Mouse (Mus musculus) embryonic facial prominence, embryonic 13.5 days (tissue): Measurements from ENCODE around the gene Cdc42ep1. TPM values are rescaled to one million over a fixed set of nuclear protein-coding genes. Genes with fewer than 3 reads are reported as not detected.
A peak's percentile ranks its signal among the peaks of the same experiment; 100 is the strongest.

Experiments used
- ATAC-seq: fragments of 200-750 bp; cut with Nextera tagmentation; 2 replicates; pipeline ENCODE4 v1.8.0; 2017; ENCODE audit warnings: low read depth; ENCODE audit not compliant: insufficient number of reproducible peaks, insufficient read depth, low FRiP score, low TSS enrichment
- H3K27ac ChIP-seq: fragments of 300-500 bp; sonication (generic); 2 replicates; pipeline ENCODE4 v1.5.1; 2015; ENCODE audit warnings: moderate library complexity, mild to moderate bottlenecking, inconsistent platforms
- H3K27me3 ChIP-seq: fragments of 300-500 bp; sonication (generic); 2 replicates; pipeline ENCODE4 v1.6.1; 2015; ENCODE audit warnings: mild to moderate bottlenecking, inconsistent platforms
- H3K36me3 ChIP-seq: fragments of 300-500 bp; sonication (generic); 2 replicates; pipeline ENCODE4 v1.6.1; 2015; ENCODE audit warnings: mild to moderate bottlenecking, inconsistent platforms
- H3K4me1 ChIP-seq: fragments of 300-500 bp; sonication (generic); 2 replicates; pipeline ENCODE4 v1.6.1; 2015; ENCODE audit warnings: inconsistent platforms
- H3K4me2 ChIP-seq: fragments of 300-500 bp; sonication (generic); 2 replicates; pipeline ENCODE4 v1.6.1; 2015; ENCODE audit warnings: moderate library complexity, mild to moderate bottlenecking, inconsistent platforms
- H3K4me3 ChIP-seq: fragments of 300-500 bp; sonication (generic); 2 replicates; pipeline ENCODE4 v1.5.1; 2015; ENCODE audit warnings: mild to moderate bottlenecking, inconsistent platforms
- H3K9ac ChIP-seq: fragments of 300-500 bp; sonication (generic); 2 replicates; pipeline ENCODE4 v1.6.1; 2015; ENCODE audit warnings: mild to moderate bottlenecking, inconsistent platforms
- H3K9me3 ChIP-seq: fragments of 300-500 bp; sonication (generic); 2 replicates; pipeline ENCODE4 v1.6.1; 2016; ENCODE audit warnings: inconsistent platforms
- WGBS: fragments of 180-500 bp; shearing (Covaris S2); methylation state at CpG from one replicate; pipeline ENCODE4 v1.1.7; 2015; ENCODE audit warnings: mixed read lengths; 5-methylcytosine and 5-hydroxymethylcytosine counted together
- polyA plus RNA-seq: library from polyadenylated mRNA; unstranded; fragments of >200 nt; fragmentation: Nextera tagmentation; extraction: Ambion mirVana; gene quantifications from 2 replicates; pipeline ENCODE4 v1.2.1, GENCODE M21; 2015

Cdc42ep1 gene
- polyA plus RNA-seq, 1 experiment from 2014 or later: 28.6 TPM

DNA sequence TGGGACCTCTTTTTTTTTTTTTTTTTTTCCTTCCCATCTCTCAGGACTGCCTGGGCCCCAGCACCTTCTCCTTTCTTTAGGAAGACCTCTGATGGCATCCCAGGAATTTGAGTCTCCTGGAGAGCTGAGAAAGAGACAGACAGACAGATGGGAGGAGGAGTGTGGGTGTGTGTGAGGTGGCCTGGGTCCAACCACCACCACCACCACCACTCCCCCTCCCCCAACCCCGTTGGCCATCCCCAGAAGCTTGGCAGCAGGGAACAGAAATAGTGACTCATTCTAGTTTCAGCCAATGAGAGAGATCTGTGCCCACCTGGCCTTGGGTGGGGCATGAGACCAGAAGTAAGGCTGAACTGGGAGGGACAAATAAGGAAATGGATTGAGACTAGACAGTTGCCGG, 35.8 kb upstream of the Cdc42ep1 start:
- no peaks in the 10 kb centered on the region for H3K9me3 ChIP-seq
- no peak overlapping the region for H3K4me2 ChIP-seq
- ATAC-seq: no peak
- H3K27me3 ChIP-seq: peaks cover 46% of the 10 kb centered on the region
- 39% methylated on average over 2 of the region's 2 CpGs for WGBS
- H3K27ac ChIP-seq: no peak overlapping the region
- H3K36me3 ChIP-seq: no peaks in the 10 kb centered on the region
- no peak overlapping the region for H3K9ac ChIP-seq
- peaks cover 44% of the 10 kb centered on the region for H3K4me1 ChIP-seq
- H3K4me3 ChIP-seq: no peak overlapping the region

DNA sequence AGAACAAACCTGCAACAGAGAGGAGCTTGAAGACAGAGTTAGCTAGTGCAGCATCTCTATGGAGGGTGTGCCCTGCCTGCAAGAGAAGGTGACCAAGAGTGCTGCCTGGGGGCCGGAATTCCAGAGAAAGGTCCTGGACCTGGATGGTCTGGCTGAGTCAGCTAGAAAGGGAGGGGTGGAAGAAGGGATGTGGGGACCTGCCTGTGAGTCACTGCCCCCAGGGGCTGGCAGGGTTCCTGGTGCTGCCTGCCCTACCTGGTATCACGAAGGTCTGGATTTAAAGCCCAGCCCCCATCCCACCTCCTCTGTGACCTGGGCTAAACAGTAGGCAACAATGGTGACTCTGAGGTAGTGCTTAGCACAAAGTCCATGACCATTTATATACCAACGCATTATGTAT, 35.3 kb upstream of the Cdc42ep1 start:
- Histone ChIP-seq H3K27ac (no peak overlapping the region), H3K9ac (no peak overlapping the region), H3K4me2 (no peak overlapping the region), H3K4me1 (peaks cover 39% of the 10 kb centered on the region), H3K4me3 (no peak overlapping the region), H3K36me3 (no peaks in the 10 kb centered on the region), H3K27me3 (peaks cover 40% of the 10 kb centered on the region), H3K9me3 (no peaks in the 10 kb centered on the region)
- ATAC-seq: no peak
- WGBS: 56% methylated on average over 3 of the region's 3 CpGs

DNA sequence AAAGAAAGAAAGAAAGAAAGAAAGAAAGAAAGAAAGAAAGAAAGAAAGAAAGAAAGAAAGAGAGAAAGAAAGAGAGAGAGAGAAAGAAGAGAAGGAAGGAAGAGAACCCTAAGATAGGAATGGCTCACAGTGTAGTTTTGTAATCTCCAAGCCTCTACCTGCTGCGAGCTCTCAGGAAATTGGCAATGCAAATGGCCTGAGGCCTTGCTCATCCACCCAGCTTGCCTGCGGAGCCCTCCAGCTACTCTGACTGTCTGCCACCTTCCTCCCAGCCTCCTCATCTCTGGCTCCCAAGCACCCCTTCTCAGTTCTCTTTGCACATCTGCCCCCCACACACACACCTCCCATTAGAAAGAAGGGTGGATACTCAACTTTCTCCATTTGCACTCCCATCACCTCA, 33.4 kb upstream of the Cdc42ep1 start:
- H3K9me3 ChIP-seq: no peaks in the 10 kb centered on the region
- peaks cover 25% of the 10 kb centered on the region for H3K4me1 ChIP-seq
- H3K27me3 ChIP-seq: peaks cover 22% of the 10 kb centered on the region
- H3K36me3 ChIP-seq: no peaks in the 10 kb centered on the region
- ATAC-seq: no peak
- no peak overlapping the region for H3K9ac ChIP-seq
- H3K27ac ChIP-seq: no peak overlapping the region
- H3K4me3 ChIP-seq: no peak overlapping the region
- 65% methylated on average over 2 of the region's 2 CpGs for WGBS
- H3K4me2 ChIP-seq: no peak overlapping the region

DNA sequence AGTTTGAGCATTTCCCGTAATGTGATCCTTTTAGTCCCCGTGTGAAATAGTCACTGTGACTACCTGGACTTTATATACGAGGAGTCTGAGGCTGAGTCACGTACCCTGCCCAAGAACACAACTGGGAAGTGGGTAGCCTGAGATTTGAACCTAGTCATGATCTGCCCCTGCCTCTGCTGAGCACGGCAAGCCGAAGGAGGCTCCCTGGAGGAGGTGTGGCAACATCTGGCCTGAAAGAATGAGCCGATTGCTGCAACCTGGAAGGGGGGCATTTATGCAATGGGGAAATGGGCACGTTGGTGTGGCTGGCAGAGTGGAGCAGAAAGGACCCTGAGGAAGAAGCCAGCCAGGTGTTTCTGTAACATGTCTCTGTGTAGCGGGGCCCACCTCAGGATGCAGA, 32.7 kb upstream of the Cdc42ep1 start:
- 53% methylated on average over 9 of the region's 9 CpGs for WGBS
- ATAC-seq: no peak
- H3K27me3 ChIP-seq: peaks cover 15% of the 10 kb centered on the region

DNA sequence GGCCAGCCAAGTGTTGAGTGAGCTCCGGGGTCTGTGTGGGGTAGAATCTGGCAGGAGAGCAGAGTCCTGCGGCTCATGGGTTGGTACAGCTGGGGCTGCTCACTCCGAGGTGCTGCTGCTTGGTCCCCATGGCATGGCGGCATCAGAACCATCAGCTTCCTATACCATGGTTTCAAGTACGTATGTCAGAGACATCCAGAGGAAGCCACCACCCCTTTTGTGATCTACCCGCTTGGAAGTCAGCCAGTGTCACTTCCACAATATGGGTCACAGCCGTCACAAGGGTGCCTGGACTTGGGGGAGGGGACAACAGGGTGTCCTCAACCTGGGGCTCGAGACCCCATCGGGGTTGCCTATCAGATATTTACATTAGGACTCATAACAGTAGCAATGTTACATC, 32.3 kb upstream of the Cdc42ep1 start:
- H3K4me1 ChIP-seq: peaks cover 21% of the 10 kb centered on the region
- H3K9me3 ChIP-seq: no peaks in the 10 kb centered on the region
- no peak overlapping the region for H3K9ac ChIP-seq
- no peaks in the 10 kb centered on the region for H3K36me3 ChIP-seq
- H3K4me2 ChIP-seq: no peak overlapping the region
- no peak overlapping the region for H3K27ac ChIP-seq
- ATAC-seq: no peak
- peaks cover 11% of the 10 kb centered on the region for H3K27me3 ChIP-seq
- WGBS: 72% methylated on average over 9 of the region's 9 CpGs
- H3K4me3 ChIP-seq: no peak overlapping the region

More for the DNA sequence above, 32.7 kb upstream of the Cdc42ep1 start:
- peaks cover 20% of the 10 kb centered on the region for H3K4me1 ChIP-seq
- H3K9me3 ChIP-seq: no peaks in the 10 kb centered on the region
- no peak overlapping the region for H3K4me2 ChIP-seq
- no peak overlapping the region for H3K27ac ChIP-seq
- no peak overlapping the region for H3K4me3 ChIP-seq
- H3K36me3 ChIP-seq: no peaks in the 10 kb centered on the region
- no peak overlapping the region for H3K9ac ChIP-seq

DNA sequence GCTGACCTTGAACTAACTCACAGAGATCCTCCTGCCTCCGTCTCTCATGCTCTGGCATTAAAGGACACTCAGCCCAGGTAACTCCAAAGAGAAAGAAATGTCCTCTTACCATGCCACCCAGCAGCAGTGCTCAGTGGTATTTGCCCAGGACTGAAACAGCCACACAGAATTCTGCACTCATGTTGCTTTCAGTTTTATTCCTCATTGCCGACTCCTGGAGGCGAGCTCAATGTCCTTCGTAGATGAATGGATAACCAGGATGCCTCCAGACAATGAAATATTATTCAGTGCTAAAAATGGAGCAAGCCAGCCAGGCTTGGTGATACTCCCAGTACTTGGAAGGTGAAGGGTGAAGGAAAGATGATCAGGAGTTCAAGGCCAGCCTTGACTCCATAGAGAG, 28.8 kb upstream of the Cdc42ep1 start:
- no peaks in the 10 kb centered on the region for H3K9me3 ChIP-seq
- ATAC-seq: no peak
- 90% methylated on average over 4 of the region's 4 CpGs for WGBS
- peaks cover 14% of the 10 kb centered on the region for H3K4me1 ChIP-seq
- H3K9ac ChIP-seq: no peak overlapping the region
- H3K4me3 ChIP-seq: no peak overlapping the region
- no peak overlapping the region for H3K27ac ChIP-seq
- no peak overlapping the region for H3K4me2 ChIP-seq
- H3K27me3 ChIP-seq: no peaks in the 10 kb centered on the region
- H3K36me3 ChIP-seq: no peaks in the 10 kb centered on the region

DNA sequence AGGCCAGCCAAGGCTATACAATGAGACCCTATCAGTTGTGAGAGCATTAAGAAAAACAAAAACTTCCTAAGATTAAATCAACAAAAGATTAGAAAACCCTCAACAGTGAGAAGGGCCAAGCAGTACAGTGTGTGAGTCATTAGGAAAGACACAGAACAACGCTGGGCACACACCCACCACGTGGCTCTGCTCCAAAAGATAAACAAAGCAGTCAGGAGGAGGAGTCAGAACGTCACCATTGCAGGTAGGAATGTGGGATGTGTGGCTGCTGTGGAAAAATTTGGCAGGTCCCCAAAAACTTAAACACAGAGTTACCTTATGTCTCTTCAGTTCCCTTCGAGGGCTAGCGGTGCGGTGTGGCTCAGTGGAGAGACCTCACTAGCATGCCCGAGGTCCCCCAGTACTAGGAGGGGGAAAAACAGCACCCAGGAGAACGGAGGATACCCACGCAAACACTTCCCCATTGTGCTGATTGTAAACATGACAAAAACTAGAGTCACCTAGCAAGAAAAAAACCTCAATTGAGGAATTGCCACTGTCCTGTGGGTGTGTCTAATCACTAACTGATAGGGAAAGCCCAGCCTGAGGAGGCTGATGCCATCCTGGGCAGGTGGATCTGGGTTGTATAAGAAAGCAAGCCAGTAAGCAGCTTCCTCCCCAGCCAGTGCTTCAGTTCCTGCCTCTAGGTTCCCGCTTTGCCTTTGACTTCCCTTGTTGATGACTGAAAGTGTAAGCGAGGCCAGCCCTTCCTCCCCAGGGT, 26.9 kb upstream of the Cdc42ep1 start:
- Histone ChIP-seq H3K4me1 (peaks cover 10% of the 10 kb centered on the region; the same call in 1 of the 2 replicates), H3K36me3 (no peaks in the 10 kb centered on the region), H3K4me2 (no peak overlapping the region), H3K27me3 (peaks cover 3% of the 10 kb centered on the region), H3K4me3 (no peak overlapping the region), H3K9me3 (no peaks in the 10 kb centered on the region), H3K9ac (no peak overlapping the region), H3K27ac (no peak overlapping the region)
- 0 out of 2 replicates have a peak, but pooled peaks have one; percentile 32 for ATAC-seq
- 55% methylated on average over 11 of the region's 11 CpGs for WGBS

DNA sequence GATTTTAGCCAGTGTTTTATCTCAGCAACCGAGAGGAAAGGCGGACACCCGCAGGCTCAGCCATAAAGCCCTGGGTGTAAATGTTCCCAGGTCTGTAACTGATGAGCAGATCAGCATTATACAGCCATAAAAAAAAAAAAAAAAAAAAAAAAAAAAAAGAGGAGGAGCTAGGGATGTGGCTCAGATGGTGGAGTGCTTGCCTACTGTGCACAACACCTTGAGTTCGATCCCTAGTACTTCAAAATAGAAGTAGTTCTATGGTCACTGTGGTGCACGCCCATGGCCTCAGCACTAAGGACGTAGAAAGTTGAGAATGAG, 26.4 kb upstream of the Cdc42ep1 start:
- Histone ChIP-seq H3K9ac (no peak overlapping the region), H3K36me3 (no peaks in the 10 kb centered on the region), H3K9me3 (no peaks in the 10 kb centered on the region), H3K4me3 (no peak overlapping the region), H3K27me3 (peaks cover 8% of the 10 kb centered on the region), H3K4me2 (no peak overlapping the region), H3K27ac (no peak overlapping the region), H3K4me1 (peaks cover 8% of the 10 kb centered on the region; the same call in 1 of the 2 replicates)
- no peak for ATAC-seq
- 75% methylated on average over 6 of the region's 6 CpGs for WGBS

DNA sequence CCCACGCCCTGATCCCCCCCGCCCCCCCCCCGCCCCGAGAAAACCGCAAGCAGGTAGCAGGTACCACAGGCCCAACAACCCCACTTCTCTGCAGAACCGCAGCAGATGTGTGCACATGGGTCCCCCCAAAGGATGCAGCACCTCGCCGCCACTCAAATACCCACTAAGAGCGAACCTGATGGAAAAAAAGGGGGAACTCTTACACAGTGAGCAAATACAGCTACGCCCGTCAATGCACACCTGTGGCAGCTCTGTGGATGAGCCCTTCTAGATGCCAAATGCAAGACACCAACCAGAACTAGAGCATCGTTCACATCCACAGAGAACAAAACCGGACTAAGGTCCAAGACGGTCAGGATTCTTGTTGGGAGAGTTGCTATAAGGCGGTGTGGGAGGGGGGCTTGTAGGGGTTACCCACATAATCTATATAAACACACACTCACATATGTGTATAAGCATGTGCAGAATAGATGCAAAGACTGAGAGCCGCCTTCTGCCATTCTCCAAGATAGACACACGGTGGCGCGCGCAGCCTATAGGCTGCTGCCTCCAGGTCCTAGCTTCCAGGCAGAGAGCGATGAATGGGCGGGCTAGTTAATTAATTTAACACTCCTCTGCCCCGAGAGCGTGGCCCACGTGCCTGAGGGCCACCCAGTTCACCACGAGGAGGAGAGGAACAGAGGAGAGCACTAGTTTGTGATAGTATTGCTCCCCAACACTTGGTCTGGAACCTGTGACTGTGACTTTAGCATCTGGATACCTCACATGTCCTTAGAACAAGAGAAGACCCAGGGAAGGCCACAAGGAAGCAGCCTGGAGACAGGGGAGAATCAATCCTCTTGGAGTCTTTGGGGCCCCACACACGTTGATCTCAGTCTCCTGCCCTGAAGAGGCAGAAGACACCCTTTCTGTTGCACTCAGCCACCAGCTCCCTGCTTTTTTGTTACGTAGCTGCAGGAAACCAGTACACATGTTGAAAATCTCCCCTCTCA, 15.9 kb upstream of the Cdc42ep1 start:
- Histone ChIP-seq H3K27ac (no peak overlapping the region), H3K27me3 (0 out of 2 replicates have a peak, but pooled peaks cover 3% of the 10 kb centered on the region), H3K4me3 (no peak overlapping the region), H3K4me2 (peak overlapping the region; percentile 20; the same call in 1 of the 2 replicates), H3K9me3 (no peaks in the 10 kb centered on the region), H3K9ac (0 out of 2 replicates have a peak overlapping the region, but pooled peaks have one; percentile 16), H3K4me1 (peaks cover 22% of the 10 kb centered on the region), H3K36me3 (no peaks in the 10 kb centered on the region)
- WGBS: 18% methylated on average over 28 of the region's 28 CpGs
- ATAC-seq: no peak

DNA sequence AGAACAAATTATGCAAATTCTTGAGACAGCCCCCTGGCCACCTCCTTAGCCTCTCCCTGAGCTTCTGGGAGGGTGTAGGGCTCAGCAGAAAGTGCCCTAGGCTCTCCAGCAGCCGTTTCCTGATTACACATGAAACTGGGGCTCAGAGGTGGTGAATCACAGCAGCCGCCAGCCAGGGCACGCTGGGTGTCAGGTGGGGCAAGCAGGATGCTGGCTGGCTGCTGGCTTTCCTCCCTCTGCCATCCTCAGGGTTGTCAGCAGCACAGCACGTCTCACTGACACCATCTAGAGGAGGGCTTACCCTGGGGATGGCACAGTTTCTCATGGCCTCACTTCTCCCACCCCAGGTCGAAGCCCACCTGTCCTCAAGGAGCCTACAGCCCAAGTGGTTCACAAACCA, 14.1 kb upstream of the Cdc42ep1 start:
- 0 out of 2 replicates have a peak overlapping the region, but pooled peaks have one; percentile 21 for H3K9ac ChIP-seq
- no peak overlapping the region for H3K4me3 ChIP-seq
- H3K9me3 ChIP-seq: no peaks in the 10 kb centered on the region
- H3K36me3 ChIP-seq: no peaks in the 10 kb centered on the region
- ATAC-seq: no peak
- no peak overlapping the region for H3K4me2 ChIP-seq
- H3K4me1 ChIP-seq: peaks cover 39% of the 10 kb centered on the region
- 0 out of 2 replicates have a peak, but pooled peaks cover 3% of the 10 kb centered on the region for H3K27me3 ChIP-seq
- H3K27ac ChIP-seq: no peak overlapping the region; the same call in 1 of the 2 replicates
- WGBS: 21% methylated on average over 5 of the region's 5 CpGs

DNA sequence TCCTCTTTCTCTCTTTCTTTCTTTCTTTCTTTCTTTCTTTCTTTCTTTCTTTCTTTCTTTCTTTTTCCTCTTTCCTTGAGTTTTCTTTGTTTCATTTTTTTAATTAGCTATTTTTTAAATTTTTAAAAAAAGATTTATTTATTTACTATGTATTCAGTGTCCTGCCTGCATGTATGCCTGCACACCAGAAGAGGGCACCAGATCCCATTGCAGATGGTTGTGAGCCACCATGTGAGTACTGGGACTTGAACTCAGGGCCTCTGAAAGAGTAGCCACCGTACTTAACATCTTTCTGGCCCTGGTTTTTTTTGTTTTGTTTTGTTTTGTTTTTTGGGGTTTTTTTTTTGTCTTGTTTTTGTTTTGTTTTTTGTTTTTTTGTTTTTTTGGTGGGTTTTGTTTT, 12.8 kb upstream of the Cdc42ep1 start:
- 91% methylated on average over 1 of the region's 1 CpGs for WGBS
- Histone ChIP-seq H3K9me3 (no peaks in the 10 kb centered on the region), H3K9ac (no peak overlapping the region), H3K4me1 (peaks cover 48% of the 10 kb centered on the region), H3K27me3 (0 out of 2 replicates have a peak, but pooled peaks cover 3% of the 10 kb centered on the region), H3K4me2 (no peak overlapping the region), H3K4me3 (no peak overlapping the region), H3K36me3 (no peaks in the 10 kb centered on the region), H3K27ac (no peak overlapping the region)
- ATAC-seq: no peak
